Mouse (Mus musculus): ENCODE data around the gene Tex19.1.
"Not testable (repeated sequence)": the region's sequence is repeated elsewhere in the genome, so short reads cannot be mapped to it uniquely, and the experiment has no call there.

The Tex19.1 gene

GRCm38 (mm10) chr11:121145865-121146264, at the start of gene Tex19.1:
TSS of gene Tex19.1 (plus strand) at chr11:121146143.
- no peak for DNase-seq

GRCm38 (mm10) chr11:121099762-121100161, 46.2 kb upstream of the Tex19.1 start:
- peak; percentile 46 for DNase-seq

GRCm38 (mm10) chr11:121100692-121101091, 45.3 kb upstream of the Tex19.1 start:
- peak; percentile 66 for DNase-seq

GRCm38 (mm10) chr11:121101124-121101805, 44.7 kb upstream of the Tex19.1 start:
- DNase-seq: peak; percentile 58

DNA sequence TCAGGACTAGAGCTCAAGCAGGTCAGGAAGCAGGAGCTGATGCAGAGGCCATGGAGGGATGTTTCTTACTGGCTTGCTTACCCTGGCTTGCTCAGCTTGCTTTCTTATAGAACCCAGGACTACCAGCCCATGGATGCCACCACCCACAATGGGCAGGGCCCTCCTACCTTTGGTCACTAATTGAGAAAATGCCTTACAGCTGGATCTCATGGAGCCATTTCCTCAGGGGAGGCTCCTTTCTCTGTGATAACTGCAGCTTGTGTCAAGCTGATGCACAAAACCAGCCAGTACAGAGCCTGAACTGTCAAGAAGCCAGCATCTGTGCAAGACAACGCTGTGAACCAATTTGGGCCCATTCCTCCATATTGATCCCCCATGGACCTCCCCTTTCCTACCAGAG, 38.7 kb upstream of the Tex19.1 start:
- DNase-seq: not testable (repeated sequence)

DNA sequence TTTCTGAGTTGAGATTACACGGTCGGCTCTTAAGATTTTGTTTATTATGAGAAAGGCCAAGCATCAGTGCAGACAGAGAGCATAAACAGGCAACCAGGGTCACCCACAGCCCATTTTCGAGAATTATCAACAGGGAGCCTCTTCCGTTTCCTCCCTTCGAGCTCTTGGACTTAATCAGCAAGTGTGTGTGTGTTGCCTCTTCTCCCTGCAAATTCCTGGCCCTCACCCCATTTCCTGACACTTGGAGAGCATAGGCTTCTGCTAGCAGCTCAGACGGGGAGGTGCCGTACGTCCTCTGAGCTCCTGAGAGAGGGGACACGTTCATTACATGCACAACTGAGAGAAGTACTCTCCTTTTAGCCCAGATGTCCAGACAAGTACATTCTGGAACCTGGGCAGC, 37.9 kb upstream of the Tex19.1 start:
- no peak for DNase-seq

GRCm38 (mm10) chr11:121109986-121110385, 36.0 kb upstream of the Tex19.1 start:
- peak; percentile 61 for DNase-seq

DNA sequence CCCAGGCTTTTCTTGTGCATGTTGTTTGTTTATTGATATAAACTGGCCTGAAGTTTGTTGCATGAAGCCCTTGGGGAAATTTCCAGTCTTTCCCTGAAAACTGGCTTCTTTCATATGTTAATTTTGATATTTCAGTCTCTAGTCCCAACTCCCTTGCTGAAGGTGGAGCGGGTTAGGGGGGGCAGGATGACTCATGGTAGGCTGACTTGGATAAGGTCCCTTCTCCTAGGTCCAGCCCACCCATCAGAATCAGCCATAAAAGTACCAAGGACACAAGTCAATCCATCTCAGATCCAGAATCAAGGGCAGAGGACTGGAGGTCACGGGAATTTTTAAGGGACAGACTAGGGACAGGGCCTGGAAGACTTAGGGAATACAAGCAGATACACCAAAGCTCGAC, 34.9 kb upstream of the Tex19.1 start:
- no peak for DNase-seq

DNA sequence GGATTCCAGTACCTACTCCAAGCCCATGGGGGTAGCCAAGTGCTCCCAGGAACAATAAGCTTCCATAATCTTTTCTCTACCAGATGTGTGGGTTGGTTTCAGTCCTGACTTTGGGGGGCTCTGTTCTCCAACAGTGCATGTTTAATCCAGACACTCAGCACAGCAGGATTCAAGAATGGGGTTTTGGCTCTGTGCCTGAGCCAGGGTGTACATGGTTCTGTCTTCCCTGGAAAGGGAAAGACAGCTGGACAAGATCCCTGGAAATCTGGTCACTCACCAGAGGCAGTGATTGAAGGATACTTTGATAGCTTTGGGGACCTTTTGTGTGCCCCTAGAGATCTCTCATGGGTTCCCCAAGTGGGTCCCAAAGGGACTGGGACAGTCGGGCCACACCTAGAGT, 34.3 kb upstream of the Tex19.1 start:
- DNase-seq: no peak

GRCm38 (mm10) chr11:121112091-121112775, 33.7 kb upstream of the Tex19.1 start:
- DNase-seq: peak; percentile 36

- DNase-seq: no peak
Observed at GRCm38 (mm10) chr11:121118106-121118505, 27.8 kb upstream of the Tex19.1 start.

DNA sequence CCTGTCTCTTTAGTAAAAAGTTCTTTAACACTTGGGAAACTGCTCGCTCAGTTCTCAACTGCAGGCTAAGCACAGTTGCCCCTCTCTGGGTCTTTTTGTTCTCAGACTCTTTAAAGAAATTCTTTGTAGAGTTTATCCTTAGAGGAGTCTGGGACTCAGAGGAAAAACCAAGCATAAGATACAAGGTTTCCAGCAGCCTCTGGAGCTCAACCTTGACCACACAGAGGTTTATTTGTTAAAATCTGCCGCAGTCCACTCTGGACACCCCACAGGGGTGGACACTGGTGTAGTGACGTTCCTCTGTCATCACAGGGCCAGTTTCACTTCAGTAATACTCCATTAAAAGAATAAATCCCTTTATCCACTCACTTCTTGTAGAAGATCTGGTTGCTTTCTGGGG, 27.4 kb upstream of the Tex19.1 start, which contains the start of gene Tex19.2:
Gene Tex19.2 (minus strand): TSS at position 101 of the 400 bp plus-strand sequence.
- no peak for DNase-seq

GRCm38 (mm10) chr11:121121151-121121550, 24.8 kb upstream of the Tex19.1 start:
- DNase-seq: no peak

DNA sequence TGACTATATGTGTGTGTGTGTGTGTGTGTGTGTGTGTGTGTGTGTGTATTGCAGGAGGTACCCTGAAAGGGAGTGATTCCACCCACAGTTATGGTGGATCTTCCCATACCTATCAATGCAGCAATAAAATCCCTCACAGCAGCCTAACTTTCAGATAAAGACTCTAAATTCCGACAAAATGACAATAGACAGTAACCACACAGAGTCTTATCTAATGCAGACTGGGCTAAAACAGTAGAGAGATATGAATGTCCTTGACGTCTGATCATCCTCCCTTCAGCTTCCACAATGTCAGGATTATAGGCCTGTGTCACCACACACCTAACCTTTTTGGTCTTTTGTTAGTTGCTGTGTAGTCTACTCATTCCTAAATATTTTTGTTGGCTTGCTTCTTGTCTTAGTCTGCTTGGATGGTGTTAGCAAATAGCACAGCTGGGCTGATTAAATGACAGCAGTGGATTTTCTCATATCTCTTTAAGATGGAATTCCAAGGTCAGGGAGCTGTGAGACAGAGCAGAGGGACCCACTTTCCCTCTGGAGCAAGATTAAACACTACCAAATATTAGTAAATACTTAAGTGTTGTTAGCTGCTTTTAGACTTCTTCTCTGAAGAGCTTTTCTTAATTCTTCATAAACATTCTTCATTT, 23.8 kb upstream of the Tex19.1 start:
- no peak for DNase-seq

GRCm38 (mm10) chr11:121123438-121123837, 22.5 kb upstream of the Tex19.1 start:
- no peak for DNase-seq

GRCm38 (mm10) chr11:121125522-121126172, 20.3 kb upstream of the Tex19.1 start:
- no peak for DNase-seq

DNA sequence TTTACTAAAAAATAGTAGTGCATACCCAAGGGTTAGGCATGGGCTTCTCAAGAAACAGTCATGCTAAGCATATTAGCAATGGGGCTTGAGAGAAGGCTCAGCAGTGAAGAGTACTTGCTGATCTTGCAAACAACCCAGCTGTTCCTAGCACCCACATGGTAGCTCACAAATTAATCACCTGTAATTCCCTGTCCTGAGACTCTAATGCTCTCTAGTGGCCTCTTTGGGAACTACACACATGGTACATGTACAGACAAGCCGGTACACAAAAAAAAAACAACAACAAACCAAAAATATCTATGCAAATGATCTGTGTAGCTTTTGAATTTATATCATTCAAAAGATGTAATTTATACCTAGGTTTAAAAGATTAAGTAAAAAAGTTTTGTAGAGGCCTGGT, 19.5 kb upstream of the Tex19.1 start:
- no peak for DNase-seq

- no peak for DNase-seq
Observed at GRCm38 (mm10) chr11:121127441-121127840, 18.5 kb upstream of the Tex19.1 start.

GRCm38 (mm10) chr11:121129616-121130015, 16.3 kb upstream of the Tex19.1 start:
- DNase-seq: no peak

DNA sequence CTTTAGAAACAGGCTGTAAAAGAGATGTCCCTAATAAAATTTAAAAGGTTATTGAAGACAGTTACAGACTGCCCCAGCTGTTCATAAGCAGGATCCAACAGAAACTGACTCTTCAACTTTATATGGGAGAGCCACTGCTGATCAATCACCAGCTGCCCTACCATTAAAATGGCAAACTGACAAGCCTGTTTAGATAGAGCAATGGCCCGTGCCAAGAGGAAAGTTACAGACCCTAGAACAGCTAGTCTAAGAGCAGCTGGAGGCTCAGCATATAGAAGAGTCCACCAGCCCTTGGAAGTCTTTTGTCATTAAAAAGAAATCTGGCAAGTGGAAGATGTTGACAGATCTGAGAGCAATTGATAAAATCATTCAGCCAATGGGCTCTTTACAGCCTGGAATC, 11.3 kb upstream of the Tex19.1 start:
- DNase-seq: no peak

DNA sequence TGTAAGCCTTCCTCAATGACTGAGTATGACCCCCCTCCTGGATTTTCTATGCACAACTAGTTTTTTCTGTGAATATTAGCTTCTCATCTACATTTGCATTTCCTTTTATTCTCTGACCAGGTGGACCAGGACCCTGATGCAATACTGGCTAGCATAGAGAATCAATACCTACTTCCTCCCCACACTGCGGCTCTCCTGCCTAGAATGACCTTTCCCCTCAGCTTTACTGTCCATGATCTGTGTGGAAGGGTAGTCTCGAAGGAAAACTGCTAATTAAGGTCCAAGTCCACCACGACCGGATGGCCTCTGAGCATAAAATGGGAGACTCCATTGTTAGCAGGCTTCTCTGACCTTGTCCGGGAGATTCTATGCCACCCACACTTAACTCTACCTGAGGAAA, 8.3 kb upstream of the Tex19.1 start:
- no peak for DNase-seq

GRCm38 (mm10) chr11:121138732-121139131, 7.2 kb upstream of the Tex19.1 start:
- DNase-seq: no peak

- no peak for DNase-seq
Observed at GRCm38 (mm10) chr11:121143325-121144015, 2.5 kb upstream of the Tex19.1 start.

Measured in kidney, adult 11 months (tissue).